Mouse (Mus musculus) MEL (cell line): Measurements from ENCODE around the gene Ippk. TPM values are rescaled to one million over a fixed set of nuclear protein-coding genes. Genes with fewer than 3 reads are reported as not detected.

Experiments used
- DNase-seq: peaks from one replicate; pipeline ENCODE4 v3.0.0; 2011; ENCODE audit warnings: low read depth, low spot score
- H3K27ac ChIP-seq: 2 replicates; pipeline ENCODE4 v1.5.1; 2012; ENCODE audit warnings: low read depth, mild to moderate bottlenecking, control low read depth, low read length, moderate library complexity; ENCODE audit not compliant: control insufficient read depth
- H3K27me3 ChIP-seq, 2 experiments: fragments of 150-350 bp in 1 of 2; sonication (generic) in 1 of 2; 2 replicates each; pipeline ENCODE4 v1.6.1; 2012; ENCODE audit warnings: low read length in 2 of 2, mild to moderate bottlenecking in 2 of 2, improper control_type of control experiment in 1 of 2, moderate library complexity in 1 of 2; ENCODE audit not compliant: insufficient read depth in 2 of 2, control insufficient read depth in 1 of 2
- H3K36me3 ChIP-seq, 2 experiments: 2 replicates each; pipeline ENCODE4 v1.6.1; 2012 to 2014; ENCODE audit warnings: low read length in 2 of 2, improper control_type of control experiment in 1 of 2, inconsistent platforms in 1 of 2, mild to moderate bottlenecking in 1 of 2; ENCODE audit not compliant: insufficient read depth in 2 of 2, control insufficient read depth in 1 of 2
- H3K4me1 ChIP-seq, 2 experiments: fragments of 150-350 bp in 1 of 2; sonication (generic) in 1 of 2; 2 replicates each; pipeline ENCODE4 v1.6.1; 2012; ENCODE audit warnings: low read length in 2 of 2, improper control_type of control experiment in 1 of 2, mild to moderate bottlenecking in 1 of 2; ENCODE audit not compliant: insufficient read depth in 2 of 2, control insufficient read depth in 1 of 2
- H3K4me3 ChIP-seq, 2 experiments: fragments of 150-350 bp in 1 of 2; sonication (generic) in 1 of 2; 2 replicates each; pipeline ENCODE4 v1.5.1; 2012; ENCODE audit warnings: low read depth in 2 of 2, low read length in 2 of 2, mild to moderate bottlenecking in 2 of 2, moderate library complexity in 2 of 2, control low read depth in 1 of 2, improper control_type of control experiment in 1 of 2; ENCODE audit not compliant: control insufficient read depth in 1 of 2, insufficient read depth in 1 of 2
- H3K79me2 ChIP-seq: 2 replicates; pipeline ENCODE4 v1.6.1; 2012; ENCODE audit warnings: mild to moderate bottlenecking, low read length, moderate library complexity; ENCODE audit not compliant: control insufficient read depth, poor library complexity, insufficient read depth
- H3K9ac ChIP-seq: 2 replicates; pipeline ENCODE4 v1.6.1; 2012; ENCODE audit warnings: low read depth, mild to moderate bottlenecking, control low read depth, low read length, moderate library complexity; ENCODE audit not compliant: control insufficient read depth, poor library complexity, severe bottlenecking
- H3K9me3 ChIP-seq: fragments of 150-350 bp; sonication (generic); replicated peaks from 2 replicates; pipeline ENCODE4 v1.6.1; 2012; ENCODE audit warnings: mild to moderate bottlenecking, low read length, improper control_type of control experiment, moderate library complexity; ENCODE audit not compliant: insufficient read depth
- BHLHE40 ChIP-seq: IDR thresholded peaks from 2 replicates; pipeline ENCODE4 v1.6.1; 2012; ENCODE audit warnings: low read depth, mild to moderate bottlenecking, inconsistent platforms, low read length, improper control_type of control experiment, borderline replicate concordance
- CHD1 ChIP-seq: IDR thresholded peaks from 2 replicates; pipeline ENCODE4 v1.6.1; 2012; ENCODE audit warnings: low read depth, mild to moderate bottlenecking, inconsistent platforms, low read length, improper control_type of control experiment
- CHD2 ChIP-seq: IDR thresholded peaks from 2 replicates; pipeline ENCODE4 v1.6.1; 2011; ENCODE audit warnings: low read length, improper control_type of control experiment
- E2F4 ChIP-seq: IDR thresholded peaks from 2 replicates; pipeline ENCODE4 v1.6.1; 2011; ENCODE audit warnings: low read depth, low read length, improper control_type of control experiment, borderline replicate concordance
- ELF1 ChIP-seq: IDR thresholded peaks from 2 replicates; pipeline ENCODE4 v1.6.1; 2014; ENCODE audit warnings: low read depth, mild to moderate bottlenecking, inconsistent platforms, low read length, improper control_type of control experiment, moderate library complexity
- EP300 ChIP-seq, 2 experiments: IDR thresholded peaks; 2 replicates each; pipeline ENCODE4 v1.6.1; 2011; ENCODE audit warnings: improper control_type of control experiment in 2 of 2, low read length in 2 of 2, low read depth in 1 of 2, mild to moderate bottlenecking in 1 of 2
- ETS1 ChIP-seq: IDR thresholded peaks from 2 replicates; pipeline ENCODE4 v1.6.1; 2012; ENCODE audit warnings: low read depth, mild to moderate bottlenecking, inconsistent platforms, low read length, improper control_type of control experiment, moderate library complexity
- GABPA ChIP-seq: IDR thresholded peaks from 2 replicates; pipeline ENCODE4 v1.6.1; 2012; ENCODE audit warnings: low read depth, mild to moderate bottlenecking, inconsistent platforms, low read length, improper control_type of control experiment, moderate library complexity
- GATA1 ChIP-seq: IDR thresholded peaks from 2 replicates; pipeline ENCODE4 v1.6.1; 2011; ENCODE audit warnings: low read depth, low read length, improper control_type of control experiment
- JUND ChIP-seq: IDR thresholded peaks from 2 replicates; pipeline ENCODE4 v1.6.1; 2011; ENCODE audit warnings: low read depth, mild to moderate bottlenecking, improper control_type of control experiment, low read length
- MAX ChIP-seq: IDR thresholded peaks from 2 replicates; pipeline ENCODE4 v1.6.1; 2011; ENCODE audit warnings: low read length, improper control_type of control experiment
- MAZ ChIP-seq: IDR thresholded peaks from 2 replicates; pipeline ENCODE4 v1.6.1; 2012; ENCODE audit warnings: low read depth, mild to moderate bottlenecking, inconsistent platforms, low read length, improper control_type of control experiment
- MEF2A ChIP-seq: IDR thresholded peaks from 2 replicates; pipeline ENCODE4 v1.6.1; 2014; ENCODE audit warnings: low read depth, mild to moderate bottlenecking, inconsistent platforms, low read length, improper control_type of control experiment; ENCODE audit not compliant: poor library complexity, insufficient replicate concordance, severe bottlenecking; ENCODE audit errors: extremely low read depth
- MXI1 ChIP-seq: IDR thresholded peaks from 2 replicates; pipeline ENCODE4 v1.6.1; 2011; ENCODE audit warnings: mild to moderate bottlenecking, low read depth, low read length, improper control_type of control experiment
- MYB ChIP-seq: IDR thresholded peaks from 2 replicates; pipeline ENCODE4 v1.6.1; 2011; ENCODE audit warnings: mild to moderate bottlenecking, low read depth, low read length, improper control_type of control experiment
- NELFE ChIP-seq: IDR thresholded peaks from 2 replicates; pipeline ENCODE4 v1.6.1; 2011; ENCODE audit warnings: low read depth, low read length, improper control_type of control experiment
- NRF1 ChIP-seq: IDR thresholded peaks from 2 replicates; pipeline ENCODE4 v1.6.1; 2014; ENCODE audit warnings: low read depth, mild to moderate bottlenecking, inconsistent platforms, low read length, improper control_type of control experiment, moderate library complexity; ENCODE audit not compliant: poor library complexity, insufficient read depth, severe bottlenecking
- POLR2AphosphoS2 ChIP-seq: IDR thresholded peaks from 2 replicates; pipeline ENCODE4 v1.6.1; 2011; ENCODE audit warnings: low read length, improper control_type of control experiment
- POLR2AphosphoS5 ChIP-seq: IDR thresholded peaks from 2 replicates; pipeline ENCODE4 v1.6.1; 2012; ENCODE audit warnings: low read depth, borderline replicate concordance, mild to moderate bottlenecking, inconsistent platforms, low read length, moderate library complexity, mixed read lengths
- RAD21 ChIP-seq: IDR thresholded peaks from 2 replicates; pipeline ENCODE4 v1.6.1; 2011; ENCODE audit warnings: mild to moderate bottlenecking, low read depth, low read length, improper control_type of control experiment
- SIN3A ChIP-seq: IDR thresholded peaks from 2 replicates; pipeline ENCODE4 v1.6.1; 2012; ENCODE audit warnings: low read length, improper control_type of control experiment, inconsistent platforms
- SMC3 ChIP-seq: IDR thresholded peaks from 2 replicates; pipeline ENCODE4 v1.6.1; 2011; ENCODE audit warnings: low read depth, low read length, improper control_type of control experiment
- TAL1 ChIP-seq: IDR thresholded peaks from 2 replicates; pipeline ENCODE4 v1.6.1; 2012; ENCODE audit warnings: mild to moderate bottlenecking, inconsistent platforms, low read length, moderate library complexity, mixed read lengths
- UBTF ChIP-seq: IDR thresholded peaks from 2 replicates; pipeline ENCODE4 v1.6.1; 2012; ENCODE audit warnings: low read depth, mild to moderate bottlenecking, inconsistent platforms, low read length, improper control_type of control experiment, moderate library complexity, borderline replicate concordance; ENCODE audit not compliant: insufficient read depth
- USF1 ChIP-seq: IDR thresholded peaks from 2 replicates; pipeline ENCODE4 v1.6.1; 2014; ENCODE audit warnings: low read depth, mild to moderate bottlenecking, inconsistent platforms, low read length, improper control_type of control experiment, moderate library complexity
- ZKSCAN1 ChIP-seq: IDR thresholded peaks from 2 replicates; pipeline ENCODE4 v1.6.1; 2012; ENCODE audit warnings: low read depth, mild to moderate bottlenecking, inconsistent platforms, low read length, improper control_type of control experiment, moderate library complexity
- ZMIZ1 ChIP-seq: IDR thresholded peaks from 2 replicates; pipeline ENCODE4 v1.6.1; 2012; ENCODE audit warnings: low read depth, mild to moderate bottlenecking, inconsistent platforms, low read length, improper control_type of control experiment, moderate library complexity
- ZNF384 ChIP-seq: IDR thresholded peaks from 2 replicates; pipeline ENCODE4 v1.6.1; 2012; ENCODE audit warnings: low read depth, mild to moderate bottlenecking, inconsistent platforms, low read length, improper control_type of control experiment
- polyA plus RNA-seq, 2 experiments: library from polyadenylated mRNA; stranded (reverse) in 1 of 2; unstranded in 1 of 2; fragments of >175 nt in 1 of 2; fragments of >200 nt in 1 of 2; gene quantifications; 2 replicates each; pipeline versions ENCODE4 v1.2.1 to v1.2.4; 2012; ENCODE audit warnings: low replicate concordance in 2 of 2, low read depth in 1 of 2; ENCODE audit not compliant: insufficient read length in 2 of 2, insufficient read depth in 1 of 2, missing spikeins in 1 of 2
- total RNA-seq: library from RNA; depleted of rRNA; stranded (reverse); fragments of 300-350 nt; gene quantifications from 2 replicates; pipeline ENCODE4 v1.2.3, GENCODE M21; 2012

Ippk gene
- total and polyA plus RNA-seq, 3 experiments: 14.0 to 19.6 TPM; not detected in 1

DNA sequence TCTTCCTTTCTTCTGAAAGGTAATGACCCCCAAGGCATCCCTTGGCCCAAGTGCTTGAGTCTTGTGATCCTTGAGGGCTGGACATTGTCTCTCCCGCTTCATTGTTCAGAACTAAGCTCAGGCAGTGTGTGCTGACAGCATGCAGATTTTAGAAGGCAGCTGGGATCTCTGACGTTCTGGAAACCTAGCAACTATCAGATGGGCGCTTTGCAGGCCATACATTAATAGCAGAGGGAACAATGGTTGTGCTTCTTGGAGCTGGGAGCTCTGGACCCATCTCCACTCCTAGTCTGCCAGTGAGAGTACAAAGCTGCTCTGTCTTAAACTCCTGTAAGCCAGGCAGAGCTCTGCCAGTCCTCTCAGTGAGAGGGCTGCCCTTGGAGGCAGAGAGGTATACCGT is 15.1 kb downstream of the Ippk start:
- H3K9me3 ChIP-seq: no peaks in the 10 kb centered on the region
- no peak for TF ChIP-seq POLR2AphosphoS2
- TF ChIP-seq UBTF: no peak
- TF ChIP-seq E2F4: no peak
- no peak for TF ChIP-seq JUND
- TF ChIP-seq ZKSCAN1: no peak
- TF ChIP-seq ELF1: no peak
- TF ChIP-seq NELFE: no peak
- no peak for TF ChIP-seq MXI1
- no peak for TF ChIP-seq GATA1
- TF ChIP-seq MEF2A: no peak
- TF ChIP-seq TAL1: no peak
- no peak for TF ChIP-seq GABPA
- TF ChIP-seq ETS1: no peak
- no peak for TF ChIP-seq MYB
- TF ChIP-seq ZMIZ1: no peak
- TF ChIP-seq POLR2AphosphoS5: no peak
- TF ChIP-seq USF1: no peak
- TF ChIP-seq SMC3: no peak
- no peak for TF ChIP-seq RAD21
- TF ChIP-seq MAZ: no peak
- H3K79me2 ChIP-seq: no peaks in the 10 kb centered on the region; the same call in 1 of the 2 replicates
- H3K4me1 ChIP-seq: no peaks in the 10 kb centered on the region
- H3K4me3 ChIP-seq: no peak overlapping the region
- no peak for DNase-seq
- H3K27me3 ChIP-seq: no peaks in the 10 kb centered on the region
- H3K27ac ChIP-seq: no peak overlapping the region
- no peak overlapping the region for H3K9ac ChIP-seq
- H3K36me3 ChIP-seq: peaks cover 0 to 12% of the 10 kb centered on the region in 2 experiments; a peak in 2 of 4 replicates

DNA sequence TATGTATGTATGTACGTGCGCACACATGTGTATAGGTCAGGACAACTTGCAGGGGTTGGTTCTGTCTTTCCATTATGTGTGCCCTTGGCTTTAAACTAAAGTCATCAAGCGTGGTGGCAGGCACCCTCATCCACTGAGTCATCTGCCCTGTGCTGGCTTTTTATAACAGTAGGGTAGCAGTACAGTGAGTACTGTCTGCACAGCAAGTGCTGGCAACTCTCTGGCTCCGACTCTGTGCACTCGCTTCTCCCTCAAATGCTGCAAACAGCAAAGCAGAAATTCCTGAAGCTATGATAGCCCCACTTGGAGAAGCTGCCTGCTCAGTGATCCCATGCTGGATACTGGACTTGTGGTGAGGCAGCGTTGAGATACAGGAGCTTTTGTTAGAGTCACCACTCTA is 23.4 kb downstream of the Ippk start:
- no peak for DNase-seq
- Histone ChIP-seq H3K9me3 (no peaks in the 10 kb centered on the region), H3K27me3 (no peaks in the 10 kb centered on the region), H3K9ac (no peak overlapping the region)
- no peak for TF ChIP-seq MAZ
- no peak for TF ChIP-seq ZNF384
- no peak for TF ChIP-seq CHD2
- no peak for TF ChIP-seq ZMIZ1
- TF ChIP-seq MXI1: no peak
- no peak for TF ChIP-seq ETS1
- no peak for TF ChIP-seq NRF1
- no peak for TF ChIP-seq BHLHE40
- no peak for TF ChIP-seq MAX
- TF ChIP-seq SIN3A: no peak
- TF ChIP-seq UBTF: no peak
- no peak for TF ChIP-seq TAL1
- TF ChIP-seq ZKSCAN1: no peak
- TF ChIP-seq CHD1: no peak
- no peak for TF ChIP-seq USF1
- no peak for TF ChIP-seq EP300 (IDR thresholded peaks at IDR 0.05; ENCODE audit: low read depth in 1 of 2, low read length in 2 of 2)
- TF ChIP-seq, all 39 proteins: peak for 0
- no peak overlapping the region for H3K4me3 ChIP-seq
- H3K4me1 ChIP-seq: no peaks in the 10 kb centered on the region
- no peaks in the 10 kb centered on the region for H3K79me2 ChIP-seq
- no peak overlapping the region for H3K27ac ChIP-seq
- H3K36me3 ChIP-seq: no peaks in the 10 kb centered on the region; a peak in 1 of 4 replicates
